Mouse (Mus musculus): Measurements from ENCODE around the gene Whrn. TPM values are rescaled to one million over a fixed set of nuclear protein-coding genes. Genes with fewer than 3 reads are reported as not detected.

Gene Whrn
- polyA plus RNA-seq, 1 experiment from 2014 or later: 10.8 TPM

- H3K9me3 ChIP-seq (replicated peaks): no peaks in the 10 kb centered on the region
- peaks cover 13% of the 10 kb centered on the region for H3K4me1 ChIP-seq
- WGBS: 71% methylated on average over 6 of the region's 6 CpGs
These were observed 29.6 kb downstream of the Whrn start for GRCm38 (mm10) chr4:63466192-63466591.

GRCm38 (mm10) chr4:63460876-63461525 lies 34.8 kb downstream of the Whrn start:
- ATAC-seq (ENCODE audit: low FRiP score): no peak
- Histone ChIP-seq H3K9ac (no peak overlapping the region), H3K27me3 (peaks cover 4% of the 10 kb centered on the region; the same call in 1 of the 2 replicates)

More at GRCm38 (mm10) chr4:63466192-63466591, 29.6 kb downstream of the Whrn start:
- Histone ChIP-seq H3K27me3 (peaks cover 4% of the 10 kb centered on the region; the same call in 1 of the 2 replicates), H3K4me3 (no peak overlapping the region), H3K9ac (no peak overlapping the region), H3K27ac (no peak overlapping the region), H3K36me3 (0 out of 2 replicates have a peak, but pooled peaks cover 5% of the 10 kb centered on the region), H3K4me2 (replicated peaks) (no peak overlapping the region)
- peak; percentile 46; the same call in 1 of the 2 replicates for ATAC-seq (ENCODE audit: low FRiP score)

GRCm38 (mm10) chr4:63459141-63459789 lies 36.5 kb downstream of the Whrn start:
- ATAC-seq (ENCODE audit: low FRiP score): peak; percentile 76
- H3K27me3 ChIP-seq: peaks cover 4% of the 10 kb centered on the region; the same call in 1 of the 2 replicates
- H3K27ac ChIP-seq: peak overlapping the region; percentile 79
- 10% methylated on average over 16 of the region's 16 CpGs for WGBS
- no peak overlapping the region for H3K9ac ChIP-seq
- H3K4me1 ChIP-seq: peaks cover 27% of the 10 kb centered on the region
- H3K4me2 ChIP-seq (replicated peaks): peak overlapping the region; percentile 40
- H3K9me3 ChIP-seq (replicated peaks): no peaks in the 10 kb centered on the region
- H3K4me3 ChIP-seq: no peak overlapping the region
- H3K36me3 ChIP-seq: no peaks in the 10 kb centered on the region

More at GRCm38 (mm10) chr4:63460876-63461525, 34.8 kb downstream of the Whrn start:
- H3K4me1 ChIP-seq: peaks cover 27% of the 10 kb centered on the region
- H3K27ac ChIP-seq: 0 out of 2 replicates have a peak overlapping the region, but pooled peaks have one; percentile 7
- 71% methylated on average over 7 of the region's 7 CpGs for WGBS
- H3K4me3 ChIP-seq: no peak overlapping the region
- H3K36me3 ChIP-seq: no peaks in the 10 kb centered on the region
- no peaks in the 10 kb centered on the region for H3K9me3 ChIP-seq (replicated peaks)
- H3K4me2 ChIP-seq (replicated peaks): no peak overlapping the region

- no peak for ATAC-seq (ENCODE audit: low FRiP score)
- H3K4me2 ChIP-seq (replicated peaks): no peak overlapping the region
- peaks cover 27% of the 10 kb centered on the region for H3K4me1 ChIP-seq
- H3K9me3 ChIP-seq (replicated peaks): no peaks in the 10 kb centered on the region
- no peak overlapping the region for H3K9ac ChIP-seq
- no peaks in the 10 kb centered on the region for H3K36me3 ChIP-seq
- WGBS: 40% methylated on average over 5 of the region's 5 CpGs
- H3K27ac ChIP-seq: no peak overlapping the region
- no peak overlapping the region for H3K4me3 ChIP-seq
- H3K27me3 ChIP-seq: peaks cover 4% of the 10 kb centered on the region; the same call in 1 of the 2 replicates
These were observed 39.2 kb downstream of the Whrn start for GRCm38 (mm10) chr4:63456547-63456946.

GRCm38 (mm10) chr4:63453939-63454513 lies 41.8 kb downstream of the Whrn start:
- peaks cover 8% of the 10 kb centered on the region for H3K4me1 ChIP-seq
- no peak overlapping the region for H3K9ac ChIP-seq
- no peak for ATAC-seq (ENCODE audit: low FRiP score)
- no peaks in the 10 kb centered on the region for H3K9me3 ChIP-seq (replicated peaks)
- H3K4me2 ChIP-seq (replicated peaks): no peak overlapping the region
- no peak overlapping the region for H3K27ac ChIP-seq
- WGBS: 81% methylated on average over 6 of the region's 6 CpGs
- H3K36me3 ChIP-seq: peaks cover 6% of the 10 kb centered on the region
- no peaks in the 10 kb centered on the region; the same call in 1 of the 2 replicates for H3K27me3 ChIP-seq
- no peak overlapping the region for H3K4me3 ChIP-seq

GRCm38 (mm10) chr4:63452555-63452954 lies 43.2 kb downstream of the Whrn start:
- no peak overlapping the region for H3K4me3 ChIP-seq
- no peaks in the 10 kb centered on the region; the same call in 1 of the 2 replicates for H3K27me3 ChIP-seq
- no peak for ATAC-seq (ENCODE audit: low FRiP score)
- 66% methylated on average over 3 of the region's 3 CpGs for WGBS
- no peak overlapping the region for H3K27ac ChIP-seq
- H3K36me3 ChIP-seq: peaks cover 7% of the 10 kb centered on the region
- H3K4me2 ChIP-seq (replicated peaks): no peak overlapping the region
- no peaks in the 10 kb centered on the region for H3K9me3 ChIP-seq (replicated peaks)
- no peak overlapping the region for H3K9ac ChIP-seq
- H3K4me1 ChIP-seq: no peaks in the 10 kb centered on the region

GRCm38 (mm10) chr4:63450551-63450950 lies 45.2 kb downstream of the Whrn start:
- Histone ChIP-seq H3K4me2 (replicated peaks) (no peak overlapping the region), H3K9ac (no peak overlapping the region), H3K36me3 (peaks cover 11% of the 10 kb centered on the region), H3K4me3 (no peak overlapping the region), H3K4me1 (no peaks in the 10 kb centered on the region), H3K27ac (no peak overlapping the region), H3K9me3 (replicated peaks) (peaks cover 6% of the 10 kb centered on the region; the same call in 1 of the 2 replicates), H3K27me3 (no peaks in the 10 kb centered on the region)
- WGBS: 82% methylated on average over 5 of the region's 5 CpGs
- ATAC-seq (ENCODE audit: low FRiP score): no peak

GRCm38 (mm10) chr4:63444362-63445066 lies 51.3 kb downstream of the Whrn start:
- WGBS: 81% methylated on average over 10 of the region's 10 CpGs
- H3K4me2 ChIP-seq (replicated peaks): no peak overlapping the region
- H3K36me3 ChIP-seq: peaks cover 10% of the 10 kb centered on the region
- ATAC-seq (ENCODE audit: low FRiP score): no peak
- H3K27me3 ChIP-seq: no peaks in the 10 kb centered on the region
- H3K4me1 ChIP-seq: 0 out of 2 replicates have a peak, but pooled peaks cover 2% of the 10 kb centered on the region
- H3K9ac ChIP-seq: no peak overlapping the region
- peaks cover 6% of the 10 kb centered on the region; the same call in 1 of the 2 replicates for H3K9me3 ChIP-seq (replicated peaks)
- H3K4me3 ChIP-seq: no peak overlapping the region
- no peak overlapping the region for H3K27ac ChIP-seq

GRCm38 (mm10) chr4:63443101-63443500 lies 52.7 kb downstream of the Whrn start:
- ATAC-seq (ENCODE audit: low FRiP score): no peak
- WGBS: 89% methylated on average over 2 of the region's 2 CpGs
- Histone ChIP-seq H3K9ac (no peak overlapping the region), H3K4me2 (replicated peaks) (no peak overlapping the region), H3K9me3 (replicated peaks) (peaks cover 6% of the 10 kb centered on the region; the same call in 1 of the 2 replicates), H3K36me3 (0 out of 2 replicates have a peak, but pooled peaks cover 4% of the 10 kb centered on the region), H3K27me3 (no peaks in the 10 kb centered on the region), H3K4me3 (no peak overlapping the region), H3K4me1 (peaks cover 2% of the 10 kb centered on the region; the same call in 1 of the 2 replicates), H3K27ac (no peak overlapping the region)

GRCm38 (mm10) chr4:63441616-63442015 lies 54.2 kb downstream of the Whrn start:
- H3K9ac ChIP-seq: no peak overlapping the region
- no peak overlapping the region for H3K4me3 ChIP-seq
- peaks cover 16% of the 10 kb centered on the region for H3K4me1 ChIP-seq
- no peak overlapping the region for H3K4me2 ChIP-seq (replicated peaks)
- no peak overlapping the region for H3K27ac ChIP-seq
- no peak for ATAC-seq (ENCODE audit: low FRiP score)
- H3K9me3 ChIP-seq (replicated peaks): peaks cover 5% of the 10 kb centered on the region; the same call in 1 of the 2 replicates
- H3K27me3 ChIP-seq: no peaks in the 10 kb centered on the region
- whole genome bisulfite sequencing: 96% methylated on average over 7 of the region's 7 CpGs
- 0 out of 2 replicates have a peak, but pooled peaks cover 4% of the 10 kb centered on the region for H3K36me3 ChIP-seq

GRCm38 (mm10) chr4:63440262-63440661 lies 55.5 kb downstream of the Whrn start:
- WGBS: 72% methylated on average over 7 of the region's 7 CpGs

More at GRCm38 (mm10) chr4:63440262-63440661, 55.5 kb downstream of the Whrn start:
- ATAC-seq (ENCODE audit: low FRiP score): no peak
- H3K27me3 ChIP-seq: no peaks in the 10 kb centered on the region
- peaks cover 16% of the 10 kb centered on the region for H3K4me1 ChIP-seq
- H3K4me3 ChIP-seq: no peak overlapping the region
- H3K9me3 ChIP-seq (replicated peaks): no peaks in the 10 kb centered on the region
- H3K36me3 ChIP-seq: no peaks in the 10 kb centered on the region
- H3K27ac ChIP-seq: no peak overlapping the region
- no peak overlapping the region for H3K9ac ChIP-seq
- no peak overlapping the region for H3K4me2 ChIP-seq (replicated peaks)

All from hindbrain, embryonic 12.5 days (tissue).